Mouse (Mus musculus) forebrain, embryonic 11.5 days (tissue): ENCODE results near the gene Fos. TPM values are rescaled to one million over a fixed set of nuclear protein-coding genes. Genes with fewer than 3 reads are reported as not detected.

Experiments used
- ATAC-seq: fragments of 200-750 bp; cut with Nextera tagmentation; replicated peaks from 2 replicates; pipeline ENCODE4 v1.8.0; 2017; ENCODE audit warnings: moderate TSS enrichment; ENCODE audit not compliant: low FRiP score
- DNase-seq: peaks from one replicate; pipeline ENCODE4 v3.0.0-alpha.2; 2017; ENCODE audit warnings: low spot score
- H3K27ac ChIP-seq: fragments of 300-500 bp; sonication (generic); 2 replicates; pipeline ENCODE4 v1.5.1; 2014; ENCODE audit warnings: low read depth, low read length
- H3K27me3 ChIP-seq: fragments of 300-500 bp; sonication (generic); 2 replicates; pipeline ENCODE4 v1.6.1; 2014; ENCODE audit warnings: mild to moderate bottlenecking, low read length, mixed read lengths; ENCODE audit not compliant: control insufficient read depth, insufficient read depth
- H3K36me3 ChIP-seq: fragments of 300-500 bp; sonication (generic); 2 replicates; pipeline ENCODE4 v1.6.1; 2014; ENCODE audit warnings: mild to moderate bottlenecking, low read length, moderate library complexity, mixed read lengths; ENCODE audit not compliant: control insufficient read depth, insufficient read depth
- H3K4me1 ChIP-seq: fragments of 300-500 bp; sonication (generic); replicated peaks from 2 replicates; pipeline ENCODE4 v1.6.1; 2014; ENCODE audit warnings: low read length, mixed read lengths; ENCODE audit not compliant: control insufficient read depth, insufficient read depth
- H3K4me2 ChIP-seq: fragments of 300-500 bp; sonication (generic); 2 replicates; pipeline ENCODE4 v1.6.1; 2014; ENCODE audit warnings: low read depth, mild to moderate bottlenecking, low read length, moderate library complexity, mixed read lengths; ENCODE audit not compliant: severe bottlenecking
- H3K4me3 ChIP-seq: fragments of 300-500 bp; sonication (generic); 2 replicates; pipeline ENCODE4 v1.5.1; 2014; ENCODE audit warnings: low read depth, low read length
- H3K9ac ChIP-seq: fragments of 300-500 bp; sonication (generic); 2 replicates; pipeline ENCODE4 v1.6.1; 2014; ENCODE audit warnings: low read length
- H3K9me3 ChIP-seq: fragments of 300-500 bp; sonication (generic); 2 replicates; pipeline ENCODE4 v1.6.1; 2016; ENCODE audit warnings: low read length, mixed read lengths; ENCODE audit not compliant: control insufficient read depth
- WGBS: fragments of 180-500 bp; shearing (Covaris S2); extraction: QIAGEN DNeasy Blood & Tissue Kit; methylation state at CpG from one replicate; pipeline ENCODE4 v1.1.7; 2014; 5-methylcytosine and 5-hydroxymethylcytosine counted together
- polyA plus RNA-seq: library from polyadenylated mRNA; unstranded; fragments of >200 nt; fragmentation: Nextera tagmentation; extraction: Ambion mirVana; gene quantifications from 2 replicates; pipeline ENCODE4 v1.2.1, GENCODE M21; 2014

The Fos gene
- polyA plus RNA-seq, 1 experiment from 2014 or later = 1.1 TPM

DNA sequence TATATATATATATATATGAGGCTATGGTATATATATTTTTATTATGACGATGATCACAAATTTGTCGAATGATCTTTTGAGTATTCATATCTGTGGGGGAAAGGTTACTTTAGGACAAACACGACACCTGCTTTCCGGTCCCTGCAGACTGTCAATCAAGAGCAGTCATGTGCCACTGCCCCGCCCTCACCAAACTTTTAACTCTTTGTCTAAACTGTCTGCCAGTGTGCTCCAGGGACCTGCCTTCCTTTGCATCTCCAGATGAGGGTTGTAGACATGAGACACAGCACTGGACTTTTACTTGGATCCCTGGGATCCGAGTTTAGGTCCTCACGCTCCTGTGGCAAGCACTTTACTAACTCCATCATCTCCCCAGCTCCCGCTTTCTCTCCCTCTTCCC, 25.3 kb downstream of the Fos start:
- 83% methylated on average over 8 of the region's 8 CpGs for WGBS
- no peak overlapping the region for H3K9ac ChIP-seq
- DNase-seq = no peak
- no peaks in the 10 kb centered on the region for H3K27me3 ChIP-seq
- no peaks in the 10 kb centered on the region for H3K4me1 ChIP-seq
- H3K9me3 ChIP-seq = no peaks in the 10 kb centered on the region
- ATAC-seq = no peak
- H3K36me3 ChIP-seq = no peaks in the 10 kb centered on the region
- no peak overlapping the region for H3K4me3 ChIP-seq
- H3K27ac ChIP-seq = no peak overlapping the region
- H3K4me2 ChIP-seq = no peak overlapping the region

DNA sequence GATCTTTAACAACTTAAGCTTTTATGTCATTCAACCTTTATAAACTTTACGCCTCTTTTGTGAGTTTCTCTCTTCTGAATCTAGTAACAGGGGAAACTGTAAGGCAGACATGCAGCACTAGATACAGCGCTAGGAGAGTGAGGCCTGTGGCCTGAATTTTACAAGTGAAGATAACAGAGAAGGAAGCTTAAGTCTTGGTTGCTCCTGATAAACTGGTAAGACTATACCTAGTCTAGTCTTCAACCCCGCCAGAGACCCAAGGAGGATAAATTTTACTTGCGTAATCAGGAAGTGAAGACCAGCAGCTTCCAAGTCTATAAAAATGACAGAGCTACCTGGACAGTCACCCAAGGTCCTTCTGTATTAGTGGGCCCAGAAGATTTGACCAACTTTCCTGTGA, 29.0 kb downstream of the Fos start:
- Histone ChIP-seq H3K36me3 (no peaks in the 10 kb centered on the region), H3K4me3 (no peak overlapping the region), H3K4me2 (no peak overlapping the region), H3K9ac (no peak overlapping the region), H3K27ac (no peak overlapping the region), H3K27me3 (no peaks in the 10 kb centered on the region), H3K4me1 (no peaks in the 10 kb centered on the region), H3K9me3 (no peaks in the 10 kb centered on the region)
- WGBS = 91% methylated on average over 4 of the region's 4 CpGs
- DNase-seq (no peak), ATAC-seq (no peak)

DNA sequence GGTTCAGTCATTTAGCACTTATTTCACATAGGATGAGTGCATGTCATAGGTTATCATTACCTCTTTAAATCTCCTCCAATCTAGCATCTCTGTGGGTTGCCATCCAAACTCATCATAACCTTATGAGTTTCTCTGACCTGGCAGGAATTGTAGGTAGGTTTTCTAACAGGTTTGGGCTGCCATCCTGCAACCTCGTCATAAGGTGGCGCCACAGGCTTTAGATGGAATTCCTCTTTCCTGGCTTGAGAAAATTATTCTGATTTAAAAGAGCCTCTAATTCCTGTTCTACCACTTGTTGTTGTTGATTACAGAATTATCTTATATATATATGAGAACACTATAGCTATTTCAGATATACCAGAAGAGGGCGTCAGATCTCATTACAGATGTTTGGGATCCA, 34.5 kb downstream of the Fos start:
- Histone ChIP-seq H3K9ac (no peak overlapping the region), H3K4me1 (no peaks in the 10 kb centered on the region), H3K36me3 (no peaks in the 10 kb centered on the region), H3K27me3 (no peaks in the 10 kb centered on the region), H3K4me3 (no peak overlapping the region), H3K27ac (no peak overlapping the region), H3K9me3 (no peaks in the 10 kb centered on the region), H3K4me2 (no peak overlapping the region)
- ATAC-seq (no peak), DNase-seq (no peak)
- WGBS = 22% methylated on average over 3 of the region's 3 CpGs

- Histone ChIP-seq H3K36me3 (no peaks in the 10 kb centered on the region), H3K4me3 (no peak overlapping the region), H3K4me2 (no peak overlapping the region), H3K27me3 (no peaks in the 10 kb centered on the region), H3K9ac (no peak overlapping the region), H3K4me1 (no peaks in the 10 kb centered on the region), H3K27ac (no peak overlapping the region), H3K9me3 (no peaks in the 10 kb centered on the region)
- WGBS = 91% methylated on average over 2 of the region's 2 CpGs
- no peak for ATAC-seq
- no peak for DNase-seq
Observed at GRCm38 (mm10) chr12:85510013-85510412, 36.3 kb downstream of the Fos start.

GRCm38 (mm10) chr12:85513789-85514447, 40.2 kb downstream of the Fos start:
- no peaks in the 10 kb centered on the region for H3K4me1 ChIP-seq
- DNase-seq (no peak), ATAC-seq (no peak)
- no peak overlapping the region for H3K4me3 ChIP-seq
- no peaks in the 10 kb centered on the region for H3K27me3 ChIP-seq
- no peaks in the 10 kb centered on the region for H3K36me3 ChIP-seq
- no peaks in the 10 kb centered on the region for H3K9me3 ChIP-seq
- no peak overlapping the region for H3K27ac ChIP-seq
- WGBS = 81% methylated on average over 6 of the region's 6 CpGs
- H3K4me2 ChIP-seq = no peak overlapping the region
- no peak overlapping the region for H3K9ac ChIP-seq

GRCm38 (mm10) chr12:85514958-85515357, 41.3 kb downstream of the Fos start:
- H3K9ac ChIP-seq = no peak overlapping the region

GRCm38 (mm10) chr12:85515865-85516264, 42.2 kb downstream of the Fos start:
- Histone ChIP-seq H3K27me3 (no peaks in the 10 kb centered on the region), H3K27ac (no peak overlapping the region), H3K9me3 (no peaks in the 10 kb centered on the region), H3K4me2 (no peak overlapping the region), H3K36me3 (no peaks in the 10 kb centered on the region), H3K4me3 (no peak overlapping the region), H3K9ac (no peak overlapping the region), H3K4me1 (no peaks in the 10 kb centered on the region)
- 92% methylated on average over 3 of the region's 3 CpGs for WGBS
- no peak for DNase-seq
- no peak for ATAC-seq

More at GRCm38 (mm10) chr12:85514958-85515357, 41.3 kb downstream of the Fos start:
- ATAC-seq (no peak), DNase-seq (no peak)
- Histone ChIP-seq H3K4me1 (no peaks in the 10 kb centered on the region), H3K36me3 (no peaks in the 10 kb centered on the region), H3K27ac (no peak overlapping the region), H3K9me3 (no peaks in the 10 kb centered on the region), H3K4me3 (no peak overlapping the region), H3K27me3 (no peaks in the 10 kb centered on the region), H3K4me2 (no peak overlapping the region)
- 84% methylated on average over 5 of the region's 5 CpGs for WGBS

DNA sequence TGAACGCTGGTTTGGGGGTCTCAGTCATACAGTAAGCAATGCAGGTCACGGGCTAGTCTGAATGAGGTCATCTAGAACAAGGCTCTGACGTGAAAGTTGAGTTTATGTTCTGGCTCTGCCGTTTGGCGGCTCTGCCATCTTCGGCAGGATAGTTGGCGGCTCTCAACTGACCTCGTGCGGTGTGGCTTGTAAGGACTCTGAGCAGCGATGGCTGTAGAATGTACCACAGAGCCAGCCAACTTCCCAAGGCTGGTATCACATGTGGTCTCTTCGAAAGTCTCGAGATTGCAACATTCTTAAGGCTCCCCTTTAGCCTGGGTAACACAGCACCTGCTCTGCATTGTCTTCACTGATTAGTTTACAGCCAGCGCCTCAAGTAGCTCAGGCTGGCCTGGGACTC, 43.6 kb downstream of the Fos start:
- H3K27ac ChIP-seq = no peak overlapping the region
- H3K4me1 ChIP-seq = no peaks in the 10 kb centered on the region
- no peak overlapping the region for H3K9ac ChIP-seq
- H3K4me3 ChIP-seq = no peak overlapping the region
- H3K27me3 ChIP-seq = no peaks in the 10 kb centered on the region
- 90% methylated on average over 13 of the region's 13 CpGs for WGBS
- DNase-seq (no peak), ATAC-seq (no peak)
- no peaks in the 10 kb centered on the region for H3K36me3 ChIP-seq
- H3K9me3 ChIP-seq = no peaks in the 10 kb centered on the region
- no peak overlapping the region for H3K4me2 ChIP-seq

- DNase-seq (no peak), ATAC-seq (no peak)
- H3K4me1 ChIP-seq = no peaks in the 10 kb centered on the region
- H3K27me3 ChIP-seq = no peaks in the 10 kb centered on the region
- H3K36me3 ChIP-seq = no peaks in the 10 kb centered on the region
- 89% methylated on average over 5 of the region's 5 CpGs for WGBS
- H3K27ac ChIP-seq = no peak overlapping the region
- no peaks in the 10 kb centered on the region for H3K9me3 ChIP-seq
- H3K4me3 ChIP-seq = no peak overlapping the region
- no peak overlapping the region for H3K4me2 ChIP-seq
- no peak overlapping the region for H3K9ac ChIP-seq
Observed at GRCm38 (mm10) chr12:85518009-85518408, 44.3 kb downstream of the Fos start.
